Mouse (Mus musculus): Measurements from ENCODE around the gene Rchy1. TPM values are rescaled to one million over a fixed set of nuclear protein-coding genes. Genes with fewer than 3 reads are reported as not detected.
"Not testable (repeated sequence)": the region's sequence is repeated elsewhere in the genome, so short reads cannot be mapped to it uniquely, and the experiment has no call there.

Rchy1 gene
- polyA plus RNA-seq, 1 experiment from 2014 or later = 81.5 TPM

GRCm38 (mm10) chr5:91959096-91959495, 3.8 kb downstream of the Rchy1 start:
- 90% methylated on average over 1 of the region's 1 CpGs for WGBS
- no peak overlapping the region for H3K4me2 ChIP-seq
- H3K4me3 ChIP-seq = no peak overlapping the region
- no peaks in the 10 kb centered on the region for H3K27me3 ChIP-seq
- no peaks in the 10 kb centered on the region for H3K9me3 ChIP-seq
- H3K4me1 ChIP-seq = peaks cover 23% of the 10 kb centered on the region
- ATAC-seq (ENCODE audit: insufficient number of reproducible peaks, insufficient read depth, low FRiP score, low TSS enrichment, low read depth) = no peak
- no peak overlapping the region for H3K9ac ChIP-seq
- H3K36me3 ChIP-seq = peaks cover 26% of the 10 kb centered on the region
- H3K27ac ChIP-seq = no peak overlapping the region

GRCm38 (mm10) chr5:91956991-91957760, 5.7 kb downstream of the Rchy1 start:
- H3K9me3 ChIP-seq = no peaks in the 10 kb centered on the region
- peaks cover 41% of the 10 kb centered on the region for H3K36me3 ChIP-seq
- H3K4me2 ChIP-seq = no peak overlapping the region
- H3K9ac ChIP-seq = no peak overlapping the region
- H3K27me3 ChIP-seq = no peaks in the 10 kb centered on the region
- ATAC-seq (ENCODE audit: insufficient number of reproducible peaks, insufficient read depth, low FRiP score, low TSS enrichment, low read depth) = no peak
- H3K27ac ChIP-seq = no peak overlapping the region
- no peak overlapping the region for H3K4me3 ChIP-seq
- WGBS = 89% methylated on average over 3 of the region's 3 CpGs
- H3K4me1 ChIP-seq = peaks cover 17% of the 10 kb centered on the region

GRCm38 (mm10) chr5:91951404-91951803, 11.5 kb downstream of the Rchy1 start:
- H3K4me2 ChIP-seq = no peak overlapping the region
- no peak overlapping the region for H3K4me3 ChIP-seq
- H3K27me3 ChIP-seq = no peaks in the 10 kb centered on the region
- no peaks in the 10 kb centered on the region for H3K4me1 ChIP-seq
- no peaks in the 10 kb centered on the region for H3K9me3 ChIP-seq
- H3K27ac ChIP-seq = no peak overlapping the region
- H3K9ac ChIP-seq = no peak overlapping the region
- H3K36me3 ChIP-seq = peaks cover 65% of the 10 kb centered on the region
- ATAC-seq (ENCODE audit: insufficient number of reproducible peaks, insufficient read depth, low FRiP score, low TSS enrichment, low read depth) = no peak

- Histone ChIP-seq H3K36me3 (peaks cover 59% of the 10 kb centered on the region), H3K27me3 (no peaks in the 10 kb centered on the region), H3K4me1 (no peaks in the 10 kb centered on the region), H3K9me3 (no peaks in the 10 kb centered on the region), H3K9ac (no peak overlapping the region), H3K4me2 (no peak overlapping the region), H3K4me3 (no peak overlapping the region), H3K27ac (no peak overlapping the region)
- no peak for ATAC-seq (ENCODE audit: insufficient number of reproducible peaks, insufficient read depth, low FRiP score, low TSS enrichment, low read depth)
- WGBS = 91% methylated on average over 7 of the region's 7 CpGs
Measured at GRCm38 (mm10) chr5:91949441-91949840, 13.4 kb downstream of the Rchy1 start.

GRCm38 (mm10) chr5:91947008-91947407, 15.9 kb downstream of the Rchy1 start:
- no peaks in the 10 kb centered on the region for H3K4me1 ChIP-seq
- H3K27me3 ChIP-seq = no peaks in the 10 kb centered on the region
- H3K9me3 ChIP-seq = no peaks in the 10 kb centered on the region
- no peak overlapping the region for H3K27ac ChIP-seq
- 96% methylated on average over 4 of the region's 4 CpGs for WGBS
- no peak overlapping the region for H3K4me3 ChIP-seq
- peaks cover 43% of the 10 kb centered on the region for H3K36me3 ChIP-seq
- H3K4me2 ChIP-seq = no peak overlapping the region
- no peak for ATAC-seq (ENCODE audit: insufficient number of reproducible peaks, insufficient read depth, low FRiP score, low TSS enrichment, low read depth)
- H3K9ac ChIP-seq = no peak overlapping the region

GRCm38 (mm10) chr5:91945609-91946008, 17.3 kb downstream of the Rchy1 start:
- not testable (repeated sequence) for H3K4me3 ChIP-seq; ATAC-seq (ENCODE audit: insufficient number of reproducible peaks, insufficient read depth, low FRiP score, low TSS enrichment, low read depth); H3K27me3 ChIP-seq; H3K27ac ChIP-seq; H3K9ac ChIP-seq; H3K4me2 ChIP-seq; H3K9me3 ChIP-seq; H3K4me1 ChIP-seq
- H3K36me3 ChIP-seq = peaks cover 37% of the 10 kb centered on the region
- WGBS = 70% methylated on average over 1 of the region's 1 CpGs

- Histone ChIP-seq H3K9ac (no peak overlapping the region), H3K4me2 (no peak overlapping the region), H3K36me3 (no peaks in the 10 kb centered on the region), H3K4me3 (no peak overlapping the region), H3K27me3 (no peaks in the 10 kb centered on the region), H3K27ac (no peak overlapping the region), H3K9me3 (no peaks in the 10 kb centered on the region), H3K4me1 (no peaks in the 10 kb centered on the region)
- 94% methylated on average over 2 of the region's 2 CpGs for WGBS
- ATAC-seq (ENCODE audit: insufficient number of reproducible peaks, insufficient read depth, low FRiP score, low TSS enrichment, low read depth) = no peak
Measured at GRCm38 (mm10) chr5:91913231-91913630, 49.6 kb downstream of the Rchy1 start.

- H3K4me3 ChIP-seq = no peak overlapping the region
- H3K9me3 ChIP-seq = no peaks in the 10 kb centered on the region
- H3K4me2 ChIP-seq = no peak overlapping the region
- no peak overlapping the region for H3K9ac ChIP-seq
- no peaks in the 10 kb centered on the region for H3K4me1 ChIP-seq
- no peak for ATAC-seq (ENCODE audit: insufficient number of reproducible peaks, insufficient read depth, low FRiP score, low TSS enrichment, low read depth)
- no peaks in the 10 kb centered on the region for H3K36me3 ChIP-seq
- H3K27ac ChIP-seq = no peak overlapping the region
- WGBS = 83% methylated on average over 13 of the region's 13 CpGs
- H3K27me3 ChIP-seq = no peaks in the 10 kb centered on the region
Measured at GRCm38 (mm10) chr5:91911384-91912106, 51.3 kb downstream of the Rchy1 start.

GRCm38 (mm10) chr5:91910616-91911015, 52.3 kb downstream of the Rchy1 start:
- H3K4me2 ChIP-seq = no peak overlapping the region
- WGBS = 85% methylated on average over 4 of the region's 4 CpGs
- H3K27ac ChIP-seq = no peak overlapping the region
- H3K4me1 ChIP-seq = no peaks in the 10 kb centered on the region
- no peaks in the 10 kb centered on the region for H3K27me3 ChIP-seq
- H3K36me3 ChIP-seq = no peaks in the 10 kb centered on the region
- ATAC-seq (ENCODE audit: insufficient number of reproducible peaks, insufficient read depth, low FRiP score, low TSS enrichment, low read depth) = no peak
- H3K9ac ChIP-seq = no peak overlapping the region
- no peak overlapping the region for H3K4me3 ChIP-seq
- no peaks in the 10 kb centered on the region for H3K9me3 ChIP-seq

- Histone ChIP-seq H3K4me3 (no peak overlapping the region), H3K27ac (no peak overlapping the region), H3K36me3 (no peaks in the 10 kb centered on the region), H3K9me3 (no peaks in the 10 kb centered on the region), H3K4me1 (no peaks in the 10 kb centered on the region), H3K27me3 (no peaks in the 10 kb centered on the region), H3K4me2 (no peak overlapping the region), H3K9ac (no peak overlapping the region)
- no peak for ATAC-seq (ENCODE audit: insufficient number of reproducible peaks, insufficient read depth, low FRiP score, low TSS enrichment, low read depth)
- 74% methylated on average over 10 of the region's 10 CpGs for WGBS
Measured at GRCm38 (mm10) chr5:91909010-91909620, 53.8 kb downstream of the Rchy1 start.
